ENCODE assay signal across 7 mouse cellular contexts in genomic region chr3:90294064-90294440, GRCm38 (mm10). TPM values are rescaled to one million over a fixed set of nuclear protein-coding genes. Genes with fewer than 3 reads are reported as not detected.
A peak's percentile ranks its signal among the peaks of the same experiment; 100 is the strongest.
DNase-seq lines count a peak whose midpoint lies in the region; ATAC-seq and TF ChIP-seq lines count a peak whose summit lies in the region.

No protein-coding gene starts in this region.

- H3K4me3 ChIP-seq in cortical plate, adult 2 months (ENCODE audit: insufficient read depth, low read length): peak overlapping the region; percentile 67
- H3K4me3 ChIP-seq in hindbrain, embryonic 12.5 days: peak overlapping the region; percentile 88
- H3K4me3 ChIP-seq in midbrain, embryonic 12.5 days: peak overlapping the region; percentile 91

- TF ChIP-seq CTCF in cortical plate, adult 2 months (IDR thresholded peaks at IDR 0.05; ENCODE audit: extremely low read depth, insufficient read depth, low read length): no peak

- peak overlapping the region; percentile 90 for H3K4me2 ChIP-seq in hindbrain, embryonic 12.5 days (replicated peaks)
- H3K4me2 ChIP-seq in midbrain, embryonic 12.5 days (replicated peaks): peak overlapping the region; percentile 92

- 1% methylated on average over 11 of the region's 11 CpGs for WGBS in hindbrain, embryonic 12.5 days
- 3% methylated on average over 11 of the region's 11 CpGs for WGBS in midbrain, embryonic 12.5 days

- TF ChIP-seq POLR2A in cortical plate, adult 2 months (IDR thresholded peaks at IDR 0.05; ENCODE audit: extremely low read depth, insufficient read depth, low read length): no peak

- no peaks in the 10 kb centered on the region for H3K27me3 ChIP-seq in hindbrain, embryonic 12.5 days
- no peaks in the 10 kb centered on the region for H3K27me3 ChIP-seq in midbrain, embryonic 12.5 days

- no peaks in the 10 kb centered on the region for H3K36me3 ChIP-seq in hindbrain, embryonic 12.5 days
- H3K36me3 ChIP-seq in midbrain, embryonic 12.5 days: no peaks in the 10 kb centered on the region

- H3K9me3 ChIP-seq in hindbrain, embryonic 12.5 days (replicated peaks): no peaks in the 10 kb centered on the region
- no peaks in the 10 kb centered on the region for H3K9me3 ChIP-seq in midbrain, embryonic 12.5 days

- H3K9ac ChIP-seq in hindbrain, embryonic 12.5 days: peak overlapping the region; percentile 96
- H3K9ac ChIP-seq in midbrain, embryonic 12.5 days (replicated peaks): peak overlapping the region; percentile 93

- peak; percentile 27 for DNase-seq in retina, embryonic 14.5 days (ENCODE audit: low spot score)
- no peak for DNase-seq in retina, postnatal 1 day
- DNase-seq in ovary, postnatal 36 days (ENCODE audit: low spot score): no peak
- DNase-seq in ovary, adult 18-20 months (ENCODE audit: low spot score): no peak

- ATAC-seq in hindbrain, embryonic 12.5 days (ENCODE audit: low FRiP score): no peak
- ATAC-seq in midbrain, embryonic 12.5 days (ENCODE audit: low FRiP score, low read depth): no peak

- peaks cover 2% of the 10 kb centered on the region; the same call in 1 of the 2 replicates for H3K4me1 ChIP-seq in cortical plate, adult 2 months (ENCODE audit: control insufficient read depth, insufficient read depth, low read length)
- H3K4me1 ChIP-seq in hindbrain, embryonic 12.5 days: peaks cover 22% of the 10 kb centered on the region
- peaks cover 12% of the 10 kb centered on the region for H3K4me1 ChIP-seq in midbrain, embryonic 12.5 days

- no peak overlapping the region for H3K27ac ChIP-seq in cortical plate, adult 2 months (ENCODE audit: insufficient read depth, low read length)
- H3K27ac ChIP-seq in hindbrain, embryonic 12.5 days: peak overlapping the region; percentile 99
- H3K27ac ChIP-seq in midbrain, embryonic 12.5 days (replicated peaks): peak overlapping the region; percentile 98

RNA-seq across cellular contexts. Expression of gene Gatad2b, which starts 1.1 kb away (rescaled TPM):
- polyA plus RNA-seq in cortical plate, adult 2 months (2012; rRNA removed): 33.2 and 35.4 TPM in 2 replicates
- 14.2 and 17.1 TPM in 2 replicates for polyA plus RNA-seq in hindbrain, embryonic 12.5 days (2016; fragmentation: Nextera tagmentation; extraction: Ambion mirVana)
- polyA plus RNA-seq in midbrain, embryonic 12.5 days (2016; fragmentation: Nextera tagmentation; extraction: Ambion mirVana): 15.5 and 15.9 TPM in 2 replicates

RNA-seq across cellular contexts. Expression of gene Dennd4b, which starts 29.1 kb away (rescaled TPM):
- polyA plus RNA-seq in cortical plate, adult 2 months (2012; rRNA removed): 40.4 and 47.3 TPM in 2 replicates
- 6.2 and 6.7 TPM in 2 replicates for polyA plus RNA-seq in hindbrain, embryonic 12.5 days (2016; fragmentation: Nextera tagmentation; extraction: Ambion mirVana)
- 6.6 and 6.9 TPM in 2 replicates for polyA plus RNA-seq in midbrain, embryonic 12.5 days (2016; fragmentation: Nextera tagmentation; extraction: Ambion mirVana)

RNA-seq across cellular contexts. Expression of gene Crtc2, which starts 40.1 kb away (rescaled TPM):
- polyA plus RNA-seq in cortical plate, adult 2 months (2012; rRNA removed): 45.7 and 48.8 TPM in 2 replicates
- polyA plus RNA-seq in hindbrain, embryonic 12.5 days (2016; fragmentation: Nextera tagmentation; extraction: Ambion mirVana): 20.5 and 25.8 TPM in 2 replicates
- polyA plus RNA-seq in midbrain, embryonic 12.5 days (2016; fragmentation: Nextera tagmentation; extraction: Ambion mirVana): 21.5 and 21.7 TPM in 2 replicates

RNA-seq across cellular contexts. Expression of gene Slc39a1, which starts 46.1 kb away (rescaled TPM):
- polyA plus RNA-seq in cortical plate, adult 2 months (2012; rRNA removed): 32.4 and 34.5 TPM in 2 replicates
- polyA plus RNA-seq in hindbrain, embryonic 12.5 days (2016; fragmentation: Nextera tagmentation; extraction: Ambion mirVana): 46.8 and 46.9 TPM in 2 replicates
- 50.5 and 55.1 TPM in 2 replicates for polyA plus RNA-seq in midbrain, embryonic 12.5 days (2016; fragmentation: Nextera tagmentation; extraction: Ambion mirVana)

RNA-seq across cellular contexts. Expression of gene Creb3l4, which starts 50.7 kb away (rescaled TPM):
- polyA plus RNA-seq in cortical plate, adult 2 months (2012; rRNA removed): 0.27 and 0.49 TPM in 2 replicates
- polyA plus RNA-seq in hindbrain, embryonic 12.5 days (2016; fragmentation: Nextera tagmentation; extraction: Ambion mirVana): 4.8 and 5.3 TPM in 2 replicates
- 3.8 and 3.9 TPM in 2 replicates for polyA plus RNA-seq in midbrain, embryonic 12.5 days (2016; fragmentation: Nextera tagmentation; extraction: Ambion mirVana)
